ENCODE assay signal across 10 mouse cellular contexts in the genomic region with DNA sequence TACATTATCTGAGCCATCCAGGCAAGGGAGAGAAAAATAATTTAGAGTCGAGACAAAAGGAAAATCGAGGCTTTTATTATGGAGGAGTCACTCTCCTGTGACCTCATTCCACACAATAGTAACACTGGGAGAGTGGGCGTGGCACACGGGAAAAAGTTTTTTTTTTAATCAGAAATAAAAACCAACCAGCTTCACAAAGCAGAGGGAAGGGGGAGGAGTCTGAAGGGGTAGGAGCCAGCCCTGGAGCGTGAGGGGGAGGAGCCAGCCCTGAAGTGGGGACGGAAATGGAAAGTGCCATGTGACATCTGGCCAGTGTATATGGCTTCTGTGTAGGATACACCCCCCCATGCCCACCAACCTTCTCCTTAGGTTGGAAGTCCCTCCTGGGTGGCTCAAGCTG. TPM values are rescaled to one million over a fixed set of nuclear protein-coding genes. Genes with fewer than 3 reads are reported as not detected.
DNase-seq lines count a peak whose midpoint lies in the region; ATAC-seq and TF ChIP-seq lines count a peak whose summit lies in the region.
"Had no signal": no experiment of that assay in that cellular context is flagged by ENCODE, and none has a peak within 500 bp of the region (broad histone marks: within the 10 kb centered on the region; RNA-seq: fewer than 3 reads in every experiment).

No protein-coding gene starts in this region.

- no peak overlapping the region for H3K9ac ChIP-seq in embryonic facial prominence, embryonic 11.5 days (replicated peaks; ENCODE audit: low read length)
- H3K9ac ChIP-seq in liver, postnatal 0 days (replicated peaks), result no peak overlapping the region

- H3K4me1 ChIP-seq in embryonic facial prominence, embryonic 11.5 days (ENCODE audit: control insufficient read depth, insufficient read depth, low read length), result no peaks in the 10 kb centered on the region; the same call in 1 of the 2 replicates
- peaks cover 38% of the 10 kb centered on the region for H3K4me1 ChIP-seq in embryonic facial prominence, embryonic 10.5 days
- peaks cover 4% of the 10 kb centered on the region; the same call in 1 of the 2 replicates for H3K4me1 ChIP-seq in liver, postnatal 0 days (ENCODE audit: insufficient read depth)

- H3K4me3 ChIP-seq in embryonic facial prominence, embryonic 11.5 days (ENCODE audit: low read depth, low read length), result no peak overlapping the region
- H3K4me3 ChIP-seq in embryonic facial prominence, embryonic 10.5 days, result no peak overlapping the region
- H3K4me3 ChIP-seq in liver, postnatal 0 days (ENCODE audit: low read depth, low read length), result no peak overlapping the region

- TF ChIP-seq EP300 in liver, postnatal 0 days (IDR thresholded peaks at IDR 0.05; ENCODE audit: low read depth), result no peak

- H3K27ac ChIP-seq in embryonic facial prominence, embryonic 11.5 days (replicated peaks; ENCODE audit: low read depth, low read length), result no peak overlapping the region
- no peak overlapping the region for H3K27ac ChIP-seq in embryonic facial prominence, embryonic 10.5 days (replicated peaks)
- no peak overlapping the region for H3K27ac ChIP-seq in liver, postnatal 0 days (ENCODE audit: low read depth)

- peak; percentile 47 for DNase-seq in embryonic facial prominence, embryonic 11.5 days (ENCODE audit: low spot score)
- no peak for DNase-seq in embryonic facial prominence, embryonic 10.5 days (ENCODE audit: low spot score)
- DNase-seq in 3T3-L1 (ENCODE audit: low read depth, low spot score), result peak; percentile 79
- peak; percentile 54 for DNase-seq in embryo, embryonic 10.5 days (ENCODE audit: low spot score)
- DNase-seq in liver, postnatal 0 days, result no peak
- DNase-seq in cerebellum, postnatal 14 days, result no peak
- no peak for DNase-seq in urinary bladder, adult 18-20 months (ENCODE audit: low spot score in 2 of 2)
- DNase-seq in natural killer cell, adult 2 months (ENCODE audit: low spot score in 2 of 2), result no peak
- DNase-seq: cerebellum, adult 2 months had no signal

- H3K4me2 ChIP-seq in embryonic facial prominence, embryonic 11.5 days (ENCODE audit: low read depth, low read length), result no peak overlapping the region
- H3K4me2 ChIP-seq in liver, postnatal 0 days (ENCODE audit: low read depth, low read length), result no peak overlapping the region

- no peak for ATAC-seq in embryonic facial prominence, embryonic 11.5 days (replicated peaks; ENCODE audit: insufficient number of reproducible peaks, low FRiP score, low TSS enrichment, low read depth)
- peak; percentile 50; the same call in 1 of the 2 replicates for ATAC-seq in liver, postnatal 0 days
- ATAC-seq: CD4-positive, CD25-positive, alpha-beta regulatory T cell, adult 4 months had no signal

- 23% methylated on average over 6 of the region's 6 CpGs for WGBS in embryonic facial prominence, embryonic 11.5 days
- WGBS in embryonic facial prominence, embryonic 10.5 days, result 47% methylated on average over 6 of the region's 6 CpGs
- 26% methylated on average over 6 of the region's 6 CpGs for WGBS in liver, postnatal 0 days (ENCODE audit: insufficient replicate concordance)

- H3K9me3 ChIP-seq in embryonic facial prominence, embryonic 11.5 days (replicated peaks; ENCODE audit: control insufficient read depth, low read length), result no peaks in the 10 kb centered on the region
- no peaks in the 10 kb centered on the region for H3K9me3 ChIP-seq in embryonic facial prominence, embryonic 10.5 days
- no peaks in the 10 kb centered on the region for H3K9me3 ChIP-seq in liver, postnatal 0 days (ENCODE audit: low read length)

- H3K36me3 ChIP-seq in embryonic facial prominence, embryonic 11.5 days (replicated peaks; ENCODE audit: control insufficient read depth, insufficient read depth, low read depth, low read length), result no peaks in the 10 kb centered on the region
- no peaks in the 10 kb centered on the region for H3K36me3 ChIP-seq in embryonic facial prominence, embryonic 10.5 days (replicated peaks)
- H3K36me3 ChIP-seq in liver, postnatal 0 days (replicated peaks; ENCODE audit: insufficient read depth, low read length), result no peaks in the 10 kb centered on the region

- H3K27me3 ChIP-seq in embryonic facial prominence, embryonic 11.5 days (ENCODE audit: control insufficient read depth, insufficient read depth, low read length), result no peaks in the 10 kb centered on the region
- H3K27me3 ChIP-seq in embryonic facial prominence, embryonic 10.5 days (replicated peaks; ENCODE audit: low read depth, poor library complexity, severe bottlenecking), result peaks cover 10% of the 10 kb centered on the region; the same call in 1 of the 2 replicates
- no peaks in the 10 kb centered on the region for H3K27me3 ChIP-seq in liver, postnatal 0 days (ENCODE audit: insufficient read depth, low read length)

- TF ChIP-seq CTCF in liver, postnatal 0 days (IDR thresholded peaks at IDR 0.05; ENCODE audit: low read depth), result no peak

RNA-seq across cellular contexts. Expression of gene Gadd45b, which starts 18.7 kb away (rescaled TPM):
- 9.9 and 11.6 TPM in 2 replicates for polyA plus RNA-seq in embryonic facial prominence, embryonic 11.5 days (2014; fragmentation: Nextera tagmentation; extraction: Ambion mirVana)
- polyA plus RNA-seq in embryonic facial prominence, embryonic 10.5 days (2016; fragmentation: Nextera tagmentation; extraction: Ambion mirVana), result 6.5 and 6.8 TPM in 2 replicates
- polyA plus RNA-seq in liver, postnatal 0 days (2015; fragmentation: Nextera tagmentation; extraction: Ambion mirVana), result 17.3 and 18.7 TPM in 2 replicates

RNA-seq across cellular contexts. Expression of gene Lmnb2, which starts 30.5 kb away (rescaled TPM):
- polyA plus RNA-seq in embryonic facial prominence, embryonic 11.5 days (2014; fragmentation: Nextera tagmentation; extraction: Ambion mirVana), result 18.4 and 19.4 TPM in 2 replicates
- 82.7 and 83.1 TPM in 2 replicates for polyA plus RNA-seq in embryonic facial prominence, embryonic 10.5 days (2016; fragmentation: Nextera tagmentation; extraction: Ambion mirVana)
- 5.4 and 6.5 TPM in 2 replicates for polyA plus RNA-seq in liver, postnatal 0 days (2015; fragmentation: Nextera tagmentation; extraction: Ambion mirVana)

RNA-seq across cellular contexts. Expression of gene Timm13, which starts 47.8 kb away (rescaled TPM):
- polyA plus RNA-seq in embryonic facial prominence, embryonic 11.5 days (2014; fragmentation: Nextera tagmentation; extraction: Ambion mirVana), result 266 and 347 TPM in 2 replicates
- polyA plus RNA-seq in embryonic facial prominence, embryonic 10.5 days (2016; fragmentation: Nextera tagmentation; extraction: Ambion mirVana), result 349 and 359 TPM in 2 replicates
- polyA plus RNA-seq in liver, postnatal 0 days (2015; fragmentation: Nextera tagmentation; extraction: Ambion mirVana), result 242 and 244 TPM in 2 replicates

Comparison
In these comparisons a context has a peak if more than half of its experiments do, and no peak if none do; other contexts are left out.
1. DNase-seq: peak in embryonic facial prominence, embryonic 11.5 days (single experiment), 3T3-L1 (single experiment) and embryo, embryonic 10.5 days (single experiment); none in embryonic facial prominence, embryonic 10.5 days (single experiment), liver, postnatal 0 days (single experiment), cerebellum, postnatal 14 days (0 of 2), urinary bladder, adult 18-20 months (0 of 2) and natural killer cell, adult 2 months (0 of 2).